Mouse (Mus musculus) liver, embryonic 15.5 days (tissue): ENCODE measurements around the gene Tmem258. TPM values are rescaled to one million over a fixed set of nuclear protein-coding genes. Genes with fewer than 3 reads are reported as not detected.

Source experiments
- ATAC-seq: fragments of 200-750 bp; cut with Nextera tagmentation; 2 replicates; pipeline ENCODE4 v1.8.0; 2017; ENCODE audit warnings: moderate number of reproducible peaks, mild to moderate bottlenecking, moderate library complexity; ENCODE audit not compliant: insufficient read depth
- H3K27ac ChIP-seq: fragments of 300-500 bp; sonication (generic); replicated peaks from 2 replicates; pipeline ENCODE4 v1.5.1; 2015; ENCODE audit warnings: mild to moderate bottlenecking, inconsistent platforms
- H3K27me3 ChIP-seq: fragments of 300-500 bp; sonication (generic); 2 replicates; pipeline ENCODE4 v1.6.1; 2015; ENCODE audit warnings: mild to moderate bottlenecking, inconsistent platforms
- H3K36me3 ChIP-seq: fragments of 300-500 bp; sonication (generic); replicated peaks from 2 replicates; pipeline ENCODE4 v1.6.1; 2015; ENCODE audit warnings: moderate library complexity, mild to moderate bottlenecking, inconsistent platforms
- H3K4me1 ChIP-seq: fragments of 300-500 bp; sonication (generic); replicated peaks from 2 replicates; pipeline ENCODE4 v1.6.1; 2015; ENCODE audit warnings: inconsistent platforms
- H3K4me2 ChIP-seq: fragments of 300-500 bp; sonication (generic); 2 replicates; pipeline ENCODE4 v1.6.1; 2015; ENCODE audit warnings: moderate library complexity, mild to moderate bottlenecking, inconsistent platforms
- H3K4me3 ChIP-seq: fragments of 300-500 bp; sonication (generic); replicated peaks from 2 replicates; pipeline ENCODE4 v1.5.1; 2015; ENCODE audit warnings: mild to moderate bottlenecking, inconsistent platforms
- H3K9ac ChIP-seq: fragments of 300-500 bp; sonication (generic); 2 replicates; pipeline ENCODE4 v1.6.1; 2015; ENCODE audit warnings: moderate library complexity, mild to moderate bottlenecking, inconsistent platforms
- H3K9me3 ChIP-seq: fragments of 300-500 bp; sonication (generic); replicated peaks from 2 replicates; pipeline ENCODE4 v1.6.1; 2016; ENCODE audit warnings: inconsistent platforms
- WGBS: fragments of 180-500 bp; shearing (Covaris S2); methylation state at CpG from one replicate; pipeline ENCODE4 v1.1.7; 2015; ENCODE audit warnings: mixed read lengths; ENCODE audit not compliant: insufficient replicate concordance; 5-methylcytosine and 5-hydroxymethylcytosine counted together
- polyA plus RNA-seq: library from polyadenylated mRNA; unstranded; fragments of >200 nt; fragmentation: Nextera tagmentation; extraction: Ambion mirVana; gene quantifications from 2 replicates; pipeline ENCODE4 v1.2.1, GENCODE M21; 2015

Gene Tmem258
- polyA plus RNA-seq, 1 experiment from 2014 or later: 296 TPM

DNA sequence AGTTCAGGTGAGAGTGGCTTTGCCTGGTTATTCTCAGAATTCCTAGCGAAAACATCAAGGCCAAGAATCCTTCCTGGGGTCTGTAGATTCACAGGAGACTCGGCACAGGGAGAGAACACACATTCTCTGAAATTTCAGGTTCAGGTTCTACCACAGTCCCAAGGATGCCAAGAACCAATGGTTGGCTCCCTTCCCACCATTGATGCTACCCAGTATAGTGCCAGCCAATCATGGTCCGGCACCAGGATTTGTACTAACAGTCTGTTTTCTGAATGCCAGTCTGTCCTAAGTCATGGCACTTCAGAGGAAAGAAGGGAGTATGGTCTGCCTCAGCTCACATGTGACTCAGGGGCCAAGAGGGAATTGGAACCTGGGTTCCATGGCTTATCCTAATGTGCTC, 17.9 kb upstream of the Tmem258 start:
- Histone ChIP-seq H3K36me3 (peaks cover 63% of the 10 kb centered on the region), H3K9ac (no peak overlapping the region), H3K4me3 (no peak overlapping the region), H3K4me1 (peaks cover 51% of the 10 kb centered on the region), H3K27me3 (no peaks in the 10 kb centered on the region), H3K4me2 (no peak overlapping the region), H3K9me3 (no peaks in the 10 kb centered on the region), H3K27ac (no peak overlapping the region)
- no peak for ATAC-seq
- 76% methylated on average over 3 of the region's 3 CpGs for WGBS

DNA sequence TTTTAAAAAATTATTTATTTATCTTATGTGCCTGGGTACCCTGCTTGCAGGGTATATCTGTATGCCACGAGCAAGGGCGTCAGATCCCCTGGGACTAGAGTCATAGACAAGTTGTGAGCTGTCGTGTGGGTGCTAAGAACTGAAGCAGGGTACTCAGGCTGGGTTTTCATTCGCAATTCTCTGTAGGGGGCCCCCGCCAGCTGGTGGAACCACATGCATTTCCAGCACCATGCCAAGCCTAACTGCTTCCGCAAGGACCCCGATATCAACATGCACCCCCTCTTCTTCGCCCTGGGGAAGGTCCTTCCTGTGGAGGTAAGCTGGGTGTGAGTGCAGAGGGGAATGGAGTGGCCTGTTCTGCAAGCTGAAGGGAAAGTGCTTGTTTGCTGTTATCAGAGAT, 17.2 kb upstream of the Tmem258 start:
- Histone ChIP-seq H3K9me3 (no peaks in the 10 kb centered on the region), H3K36me3 (peaks cover 70% of the 10 kb centered on the region)
- WGBS: 88% methylated on average over 8 of the region's 8 CpGs

DNA sequence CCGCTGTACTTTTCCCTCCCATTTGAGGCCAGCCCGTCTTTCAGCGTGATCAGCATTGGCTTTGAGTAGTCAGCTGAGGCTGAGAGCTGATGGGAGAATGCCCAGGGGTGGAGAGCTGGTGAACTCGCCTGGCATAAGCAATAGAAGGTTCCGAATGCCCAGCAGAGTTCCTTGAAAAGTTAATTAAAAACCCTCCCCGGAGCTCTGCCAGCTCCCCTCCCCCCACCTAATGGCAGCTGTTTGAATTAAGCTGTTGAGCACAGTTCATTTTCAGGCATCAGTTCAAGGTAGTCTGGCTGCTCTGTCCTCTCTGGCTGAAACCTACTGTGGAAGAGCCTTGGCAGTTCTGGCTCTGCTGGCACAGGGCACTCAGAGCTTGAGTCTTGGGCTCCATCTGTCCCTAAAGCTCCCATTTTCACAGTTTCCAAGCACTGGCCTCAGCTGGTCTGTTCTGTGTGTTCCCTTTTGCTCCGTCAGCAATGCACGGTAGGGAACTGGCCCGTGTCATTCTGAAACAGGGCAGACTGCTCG, 15.5 kb upstream of the Tmem258 start:
- Histone ChIP-seq H3K4me2 (no peak overlapping the region), H3K36me3 (peaks cover 87% of the 10 kb centered on the region), H3K27ac (no peak overlapping the region), H3K9me3 (no peaks in the 10 kb centered on the region), H3K4me3 (no peak overlapping the region), H3K27me3 (no peaks in the 10 kb centered on the region), H3K4me1 (peaks cover 46% of the 10 kb centered on the region), H3K9ac (no peak overlapping the region)
- ATAC-seq: no peak
- 86% methylated on average over 10 of the region's 10 CpGs for WGBS

More for the DNA sequence above, 17.2 kb upstream of the Tmem258 start:
- Histone ChIP-seq H3K4me3 (no peak overlapping the region), H3K27ac (no peak overlapping the region), H3K9ac (no peak overlapping the region), H3K4me2 (no peak overlapping the region), H3K4me1 (peaks cover 55% of the 10 kb centered on the region), H3K27me3 (no peaks in the 10 kb centered on the region)
- ATAC-seq: no peak

DNA sequence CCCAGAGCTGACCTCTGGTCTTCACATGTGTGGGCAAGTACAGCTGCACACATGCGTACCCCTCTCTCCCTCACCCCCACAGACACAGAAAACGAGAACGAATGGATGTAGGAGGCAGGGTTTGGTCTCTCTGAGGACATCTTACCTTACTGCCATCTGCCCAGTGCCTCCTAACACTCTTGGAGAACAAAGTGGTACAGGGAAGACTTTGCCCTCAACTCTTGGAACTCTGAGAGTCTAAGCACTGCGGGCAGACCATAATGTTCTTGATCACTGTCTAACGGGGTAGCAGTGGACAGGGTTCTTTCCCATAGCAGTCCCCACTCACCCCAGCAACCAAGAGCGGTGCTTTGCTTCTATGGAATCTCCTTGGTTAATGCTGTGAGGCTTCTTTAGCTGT, 14.8 kb upstream of the Tmem258 start:
- peaks cover 42% of the 10 kb centered on the region for H3K4me1 ChIP-seq
- WGBS: 89% methylated on average over 6 of the region's 6 CpGs

DNA sequence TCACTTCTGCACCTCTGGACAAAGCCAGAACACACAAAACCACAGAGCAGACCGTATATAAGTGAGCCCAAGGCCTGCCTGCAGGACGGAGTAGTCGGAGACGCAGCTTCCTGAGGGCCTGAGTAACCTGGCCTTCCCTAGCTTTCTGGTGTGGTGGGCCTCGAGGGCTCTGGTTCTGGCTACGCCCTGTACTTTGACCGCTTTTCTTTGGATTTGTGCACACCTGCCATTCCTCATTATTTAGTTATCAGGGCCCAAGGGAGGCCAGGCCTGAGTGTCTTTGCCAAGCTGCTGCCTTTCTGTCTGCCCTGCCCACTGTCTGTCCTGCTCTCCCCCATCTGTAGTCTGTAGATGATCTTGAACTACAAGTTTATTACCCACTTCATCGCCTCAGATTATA, 13.9 kb upstream of the Tmem258 start:
- no peak for ATAC-seq
- no peak overlapping the region for H3K9ac ChIP-seq

More for the DNA sequence above, 14.8 kb upstream of the Tmem258 start:
- Histone ChIP-seq H3K9me3 (no peaks in the 10 kb centered on the region), H3K27ac (no peak overlapping the region), H3K4me3 (no peak overlapping the region), H3K4me2 (no peak overlapping the region), H3K36me3 (peaks cover 94% of the 10 kb centered on the region), H3K27me3 (no peaks in the 10 kb centered on the region), H3K9ac (no peak overlapping the region)
- ATAC-seq: no peak

DNA sequence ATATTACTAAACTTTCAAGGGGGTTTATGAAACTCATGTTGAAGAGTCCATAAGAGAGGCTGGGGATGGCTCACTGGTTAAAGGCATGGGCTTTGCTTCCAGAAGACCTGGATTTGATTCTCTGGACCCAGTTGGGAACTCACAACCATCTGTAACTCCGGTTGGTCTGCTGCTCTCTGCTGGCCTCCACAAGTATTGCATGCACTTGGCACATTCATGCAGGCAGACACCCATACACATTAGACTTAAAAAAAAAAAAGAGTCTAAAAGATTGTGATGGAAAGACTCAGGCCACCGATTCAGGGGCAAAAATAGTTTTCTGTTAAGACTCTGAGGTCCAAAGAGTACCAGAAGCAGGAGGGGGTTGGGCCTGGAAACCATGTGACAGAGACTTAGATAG, 13.0 kb upstream of the Tmem258 start:
- Histone ChIP-seq H3K9me3 (no peaks in the 10 kb centered on the region), H3K27me3 (no peaks in the 10 kb centered on the region), H3K4me1 (peaks cover 24% of the 10 kb centered on the region), H3K27ac (peak overlapping the region; percentile 60; the same call in 1 of the 2 replicates), H3K36me3 (peaks cover 100% of the 10 kb centered on the region), H3K4me3 (no peak overlapping the region), H3K4me2 (no peak overlapping the region), H3K9ac (no peak overlapping the region)
- ATAC-seq: no peak
- WGBS: 24% methylated on average over 2 of the region's 2 CpGs

More for the DNA sequence above, 13.9 kb upstream of the Tmem258 start:
- WGBS: 86% methylated on average over 8 of the region's 8 CpGs
- Histone ChIP-seq H3K4me2 (no peak overlapping the region), H3K4me3 (no peak overlapping the region), H3K27me3 (no peaks in the 10 kb centered on the region), H3K27ac (no peak overlapping the region), H3K9me3 (no peaks in the 10 kb centered on the region), H3K4me1 (peaks cover 33% of the 10 kb centered on the region), H3K36me3 (peaks cover 100% of the 10 kb centered on the region)

DNA sequence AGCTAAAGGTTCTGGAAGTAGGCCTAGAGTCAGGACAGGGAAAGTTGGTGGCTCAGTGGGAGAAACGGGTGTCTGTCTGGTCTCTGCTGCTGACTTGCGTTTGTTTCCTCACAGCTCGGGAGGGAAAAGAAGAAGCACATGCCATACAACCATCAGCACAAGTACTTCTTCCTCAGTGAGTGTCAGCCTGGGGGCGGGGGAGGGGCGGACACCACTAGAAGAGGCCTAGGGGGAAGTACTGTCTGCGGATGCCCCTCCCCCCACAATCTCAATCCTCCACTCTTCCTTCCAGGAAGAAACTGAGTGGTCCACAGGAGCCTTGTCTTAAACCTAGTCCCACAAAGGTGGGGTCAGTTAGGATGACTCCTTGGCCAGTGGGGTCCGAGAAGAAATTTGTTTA, 12.5 kb upstream of the Tmem258 start:
- peak; percentile 20; the same call in 1 of the 2 replicates for ATAC-seq

DNA sequence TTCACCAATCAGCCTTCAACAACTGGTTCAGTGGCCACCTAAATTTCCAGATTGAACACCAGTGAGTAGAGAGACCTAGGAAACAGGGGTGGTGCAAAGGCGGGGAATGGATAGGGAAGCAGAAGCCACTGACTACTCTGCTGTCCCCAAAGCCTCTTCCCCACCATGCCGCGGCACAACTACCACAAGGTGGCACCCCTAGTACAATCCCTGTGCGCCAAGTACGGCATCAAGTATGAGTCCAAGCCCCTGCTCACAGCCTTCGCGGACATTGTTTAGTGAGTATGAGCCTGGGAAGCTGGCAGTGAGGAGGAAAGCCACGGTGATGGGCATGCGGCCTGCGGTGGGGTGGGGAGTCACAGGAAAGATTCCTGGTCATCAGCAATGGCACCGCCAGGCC, 9.5 kb upstream of the Tmem258 start:
- peaks cover 100% of the 10 kb centered on the region for H3K36me3 ChIP-seq
- no peak for ATAC-seq

More for the DNA sequence above, 12.5 kb upstream of the Tmem258 start:
- H3K36me3 ChIP-seq: peaks cover 100% of the 10 kb centered on the region
- H3K4me3 ChIP-seq: no peak overlapping the region
- no peak overlapping the region for H3K9ac ChIP-seq
- WGBS: 41% methylated on average over 7 of the region's 7 CpGs
- peaks cover 19% of the 10 kb centered on the region for H3K4me1 ChIP-seq
- H3K9me3 ChIP-seq: no peaks in the 10 kb centered on the region
- H3K4me2 ChIP-seq: no peak overlapping the region
- no peaks in the 10 kb centered on the region for H3K27me3 ChIP-seq
- peak overlapping the region; percentile 60; the same call in 1 of the 2 replicates for H3K27ac ChIP-seq

DNA sequence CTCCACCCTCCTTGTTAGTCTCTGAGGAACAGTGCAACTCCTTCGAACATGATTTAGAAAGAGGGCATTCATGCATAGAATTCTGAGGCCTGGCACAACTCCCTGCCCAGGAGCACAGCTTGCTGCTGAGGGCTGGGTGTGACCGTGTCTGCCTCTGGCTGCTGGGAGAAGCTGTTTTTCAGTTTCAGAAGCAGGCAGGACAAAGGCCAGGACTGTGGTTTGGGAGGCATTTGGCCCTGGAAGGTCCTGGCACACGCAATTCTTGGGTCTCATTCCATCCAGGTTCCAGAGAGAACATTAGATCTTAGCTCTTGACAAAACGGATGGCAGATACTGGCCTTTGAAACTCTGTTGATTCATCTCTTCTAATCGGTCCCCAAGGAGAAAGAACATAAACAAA, 8.6 kb upstream of the Tmem258 start:
- Histone ChIP-seq H3K4me2 (no peak overlapping the region), H3K9me3 (no peaks in the 10 kb centered on the region), H3K27me3 (no peaks in the 10 kb centered on the region), H3K4me1 (peaks cover 39% of the 10 kb centered on the region), H3K27ac (no peak overlapping the region), H3K9ac (no peak overlapping the region), H3K4me3 (no peak overlapping the region), H3K36me3 (peaks cover 100% of the 10 kb centered on the region)
- WGBS: 81% methylated on average over 5 of the region's 5 CpGs
- ATAC-seq: no peak

More for the DNA sequence above, 9.5 kb upstream of the Tmem258 start:
- Histone ChIP-seq H3K4me2 (no peak overlapping the region), H3K9ac (no peak overlapping the region), H3K9me3 (no peaks in the 10 kb centered on the region), H3K27me3 (no peaks in the 10 kb centered on the region), H3K4me3 (no peak overlapping the region), H3K4me1 (peaks cover 29% of the 10 kb centered on the region), H3K27ac (no peak overlapping the region)
- WGBS: 79% methylated on average over 11 of the region's 11 CpGs

DNA sequence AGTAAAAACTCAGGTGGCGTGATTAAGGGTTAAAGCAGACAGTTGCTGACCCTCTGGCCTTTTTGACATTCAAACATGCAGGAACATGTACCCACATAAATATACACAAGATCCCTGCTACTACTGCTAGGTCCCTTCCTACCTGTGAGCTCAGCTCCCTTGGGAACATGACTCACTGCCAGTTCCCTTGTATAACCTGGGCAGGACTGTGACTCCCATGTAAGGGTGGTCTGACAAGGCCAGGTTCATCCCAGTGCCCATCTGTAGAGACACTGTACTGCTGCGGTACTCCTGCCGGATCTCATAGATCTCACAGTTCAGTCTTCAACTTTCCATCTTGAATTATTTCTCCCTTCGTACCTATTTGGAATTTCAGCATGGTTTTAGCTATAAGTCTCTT, 6.7 kb upstream of the Tmem258 start:
- Histone ChIP-seq H3K27ac (no peak overlapping the region; the same call in 1 of the 2 replicates), H3K9me3 (no peaks in the 10 kb centered on the region), H3K4me3 (no peak overlapping the region), H3K27me3 (no peaks in the 10 kb centered on the region), H3K4me2 (no peak overlapping the region), H3K4me1 (peaks cover 45% of the 10 kb centered on the region), H3K9ac (no peak overlapping the region), H3K36me3 (peaks cover 100% of the 10 kb centered on the region)
- ATAC-seq: no peak
- 88% methylated on average over 4 of the region's 4 CpGs for WGBS

DNA sequence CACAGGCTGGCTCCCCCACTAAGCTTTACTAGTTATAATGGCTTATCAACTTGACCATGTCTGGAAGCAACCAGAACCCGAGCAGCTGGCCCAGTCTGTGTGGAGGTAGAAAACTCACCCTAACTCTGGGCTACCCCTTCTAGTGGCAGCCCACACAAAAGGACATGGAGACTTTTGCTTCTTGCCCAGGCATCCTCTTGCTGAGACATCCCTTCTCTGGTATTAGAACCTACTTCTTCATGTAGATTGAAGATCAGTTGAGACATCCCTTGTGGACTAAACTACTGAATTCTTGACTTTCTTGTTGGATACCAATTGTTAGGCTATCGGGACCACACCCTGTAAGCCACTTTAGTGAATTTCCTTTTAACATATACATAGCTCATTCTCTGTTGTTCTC, 5.5 kb upstream of the Tmem258 start:
- no peak overlapping the region for H3K4me3 ChIP-seq
- WGBS: 63% methylated on average over 2 of the region's 2 CpGs
- no peaks in the 10 kb centered on the region for H3K27me3 ChIP-seq
- H3K4me2 ChIP-seq: no peak overlapping the region
- peaks cover 90% of the 10 kb centered on the region for H3K36me3 ChIP-seq
- no peak overlapping the region for H3K9ac ChIP-seq
- no peak overlapping the region for H3K27ac ChIP-seq
- no peaks in the 10 kb centered on the region for H3K9me3 ChIP-seq
- ATAC-seq: no peak
- peaks cover 55% of the 10 kb centered on the region for H3K4me1 ChIP-seq

DNA sequence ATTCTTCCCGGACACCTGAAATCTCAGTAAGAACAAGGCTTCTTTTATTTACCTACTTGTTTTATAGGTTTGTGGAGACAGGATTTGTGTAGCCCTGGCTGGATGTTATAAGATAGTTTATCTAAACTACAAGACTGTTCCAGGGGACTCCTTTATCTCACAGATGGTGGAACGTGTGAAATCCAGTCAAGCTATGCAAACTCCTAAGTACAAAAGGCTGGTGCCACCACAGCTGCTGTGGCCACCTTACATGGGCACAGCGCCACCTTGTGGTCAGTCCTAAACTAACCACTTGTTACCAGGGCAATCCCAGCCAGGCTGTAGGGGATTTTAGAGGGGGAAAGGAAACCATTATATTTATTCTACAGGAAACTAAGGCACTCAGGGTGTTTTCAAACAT, 5.1 kb upstream of the Tmem258 start:
- H3K4me3 ChIP-seq: no peak overlapping the region
- 22% methylated on average over 3 of the region's 3 CpGs for WGBS
- peaks cover 55% of the 10 kb centered on the region for H3K4me1 ChIP-seq
- no peak overlapping the region for H3K9ac ChIP-seq
- H3K9me3 ChIP-seq: no peaks in the 10 kb centered on the region
- peak overlapping the region; percentile 38; the same call in 1 of the 2 replicates for H3K27ac ChIP-seq
- no peak overlapping the region for H3K4me2 ChIP-seq
- H3K36me3 ChIP-seq: peaks cover 85% of the 10 kb centered on the region
- H3K27me3 ChIP-seq: no peaks in the 10 kb centered on the region
- ATAC-seq: no peak
